Mouse (Mus musculus): Measurements from ENCODE around the gene Gli3.

GRCm38 (mm10) chr13:15421182-15421750 is 41.8 kb upstream of the Gli3 start:
- TF ChIP-seq CTCF (IDR thresholded peaks at IDR 0.05; ENCODE audit: extremely low read depth, insufficient read depth, insufficient read length, insufficient replicate concordance) = no peak
- no peak for TF ChIP-seq POLR2A (IDR thresholded peaks at IDR 0.05; ENCODE audit: low read depth, low read length)

All from spleen, adult 2 months (tissue).